Mouse (Mus musculus) NIH3T3 (cell line): ENCODE data around the gene B4galt5.

Experiments
- DNase-seq: peaks from one replicate; pipeline ENCODE4 v3.0.0-alpha.2; 2012; ENCODE audit warnings: low read depth

The B4galt5 gene

GRCm38 (mm10) chr2:167358499-167358898 lies 9.5 kb upstream of the B4galt5 start:
- peak; percentile 82 for DNase-seq

GRCm38 (mm10) chr2:167356885-167357284 lies 7.9 kb upstream of the B4galt5 start:
- no peak for DNase-seq

GRCm38 (mm10) chr2:167354611-167355165 lies 5.7 kb upstream of the B4galt5 start:
- DNase-seq, result no peak

GRCm38 (mm10) chr2:167354046-167354445 lies 5.1 kb upstream of the B4galt5 start:
- no peak for DNase-seq

- DNase-seq, result no peak
Observed at GRCm38 (mm10) chr2:167352496-167352895, 3.5 kb upstream of the B4galt5 start.

- peak; percentile 76 for DNase-seq
Observed at GRCm38 (mm10) chr2:167351371-167351951, 2.5 kb upstream of the B4galt5 start.

- DNase-seq, result no peak
Observed at GRCm38 (mm10) chr2:167350126-167350650, 1.2 kb upstream of the B4galt5 start.

GRCm38 (mm10) chr2:167349283-167349936 lies 427 bp upstream of the B4galt5 start:
- peak; percentile 99 for DNase-seq

GRCm38 (mm10) chr2:167347991-167348375 lies 1.0 kb downstream of the B4galt5 start:
- DNase-seq, result peak; percentile 72

GRCm38 (mm10) chr2:167347361-167347760 lies 1.6 kb downstream of the B4galt5 start:
- no peak for DNase-seq

GRCm38 (mm10) chr2:167345508-167346164 lies 3.3 kb downstream of the B4galt5 start:
- DNase-seq, result no peak

- peak; percentile 28 for DNase-seq
Observed at GRCm38 (mm10) chr2:167344871-167345507, 4.0 kb downstream of the B4galt5 start.

GRCm38 (mm10) chr2:167343369-167344140 lies 5.4 kb downstream of the B4galt5 start:
- DNase-seq, result no peak

- no peak for DNase-seq
Observed at GRCm38 (mm10) chr2:167342876-167343275, 6.1 kb downstream of the B4galt5 start.

GRCm38 (mm10) chr2:167337580-167337979 lies 11.4 kb downstream of the B4galt5 start:
- no peak for DNase-seq

- DNase-seq, result no peak
Observed at GRCm38 (mm10) chr2:167337214-167337512, 11.8 kb downstream of the B4galt5 start.

- no peak for DNase-seq
Observed at GRCm38 (mm10) chr2:167336384-167337213, 12.4 kb downstream of the B4galt5 start.

- DNase-seq, result no peak
Observed at GRCm38 (mm10) chr2:167335066-167335465, 13.9 kb downstream of the B4galt5 start.

- no peak for DNase-seq
Observed at GRCm38 (mm10) chr2:167334312-167334711, 14.7 kb downstream of the B4galt5 start.

GRCm38 (mm10) chr2:167333450-167333849 lies 15.5 kb downstream of the B4galt5 start:
- no peak for DNase-seq
